Comparison of ENCODE assay signal across 8 mouse cellular contexts in the genomic region with DNA sequence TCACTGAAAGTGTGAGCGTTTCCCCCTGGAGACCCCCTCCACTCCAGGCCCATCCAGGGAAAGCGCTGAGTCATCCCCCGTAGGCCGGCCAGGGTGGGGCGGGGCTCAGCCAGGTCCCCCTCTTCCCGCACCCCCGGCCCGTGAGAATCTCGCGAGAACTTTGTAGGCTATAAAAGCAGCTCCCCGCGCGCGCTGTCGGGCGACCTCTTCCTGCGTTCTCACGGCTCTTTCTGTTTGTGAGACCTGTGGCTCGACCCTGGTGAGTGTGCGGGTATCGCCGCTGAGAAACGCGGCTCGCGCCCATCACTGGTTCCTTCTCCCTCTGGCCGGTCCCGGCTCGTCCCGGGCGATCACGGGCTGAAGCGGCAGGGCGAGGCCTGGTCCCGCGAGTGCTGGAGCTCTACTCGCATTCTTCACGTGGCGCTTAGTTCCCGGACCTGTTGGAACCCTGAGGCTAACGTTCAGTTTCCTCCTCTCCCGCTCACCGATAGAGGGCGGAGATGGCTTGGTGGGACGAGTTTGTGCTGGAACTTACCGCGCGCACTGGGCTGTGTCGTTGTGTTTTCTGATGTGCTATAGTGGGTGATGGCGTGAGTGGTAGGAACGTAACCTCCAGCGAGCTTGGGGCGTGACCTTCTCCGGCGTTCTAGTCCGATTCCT. TPM values are rescaled to one million over a fixed set of nuclear protein-coding genes. Genes with fewer than 3 reads are reported as not detected.
DNase-seq lines count a peak whose midpoint lies in the region; ATAC-seq and TF ChIP-seq lines count a peak whose summit lies in the region.

TSS of gene Prdx1 (plus strand) at position 143 of the 660 bp plus-strand sequence.

- TF ChIP-seq CTCF in cortical plate, adult 2 months (IDR thresholded peaks at IDR 0.05; ENCODE audit: extremely low read depth, insufficient read depth, low read length) = peak; percentile 72

- H3K4me1 ChIP-seq in cortical plate, adult 2 months (ENCODE audit: control insufficient read depth, insufficient read depth, low read length) = peaks cover 2% of the 10 kb centered on the region; the same call in 1 of the 2 replicates

- DNase-seq in gastrocnemius, postnatal 10 days = peak; percentile 98
- DNase-seq in induced T-regulatory cell, adult 2 months (ENCODE audit: low read depth) = peak; percentile 96
- DNase-seq in left cerebral cortex, adult 9 months (ENCODE audit: low spot score in 2 of 2) = peak; percentile 76 to 92
- peak; percentile 91 for DNase-seq in right cerebral cortex, postnatal 14 days
- DNase-seq in urinary bladder, postnatal 36 days (ENCODE audit: low spot score in 2 of 2) = peak; percentile 96

- H3K27ac ChIP-seq in cortical plate, adult 2 months (ENCODE audit: insufficient read depth, low read length) = peak within 1 kb of the TSS; percentile 81

- peak within 1 kb of the TSS; percentile 49 for H3K4me3 ChIP-seq in cortical plate, adult 2 months (ENCODE audit: insufficient read depth, low read length)

- ATAC-seq in activated CD4-positive, CD25-positive, alpha-beta regulatory T cell, adult 4 months = peak; percentile 88
- peak; percentile 85 for ATAC-seq in megakaryocyte progenitor cell, adult 5-6 weeks (replicated peaks; ENCODE audit: poor library complexity)

- peak; percentile 94 for TF ChIP-seq POLR2A in cortical plate, adult 2 months (IDR thresholded peaks at IDR 0.05; ENCODE audit: extremely low read depth, insufficient read depth, low read length)

RNA-seq across cellular contexts. Expression of gene Prdx1, which starts in this region (rescaled TPM):
- polyA plus RNA-seq in activated CD4-positive, CD25-positive, alpha-beta regulatory T cell, adult 4 months (2017; shearing (Covaris generic)) = 100 to 1,000 TPM; 840 to 842 TPM
- 222 and 249 TPM in 2 replicates for polyA plus RNA-seq in cortical plate, adult 2 months (2012; rRNA removed)
- 100 to 1,000 TPM; 241 to 242 TPM for total RNA-seq in gastrocnemius, postnatal 10 days (2021)
- total RNA-seq in megakaryocyte progenitor cell, adult 5-6 weeks (2015) = 400 and 435 TPM in 2 replicates
- 254 and 304 TPM in 2 replicates for total RNA-seq in megakaryocyte progenitor cell, adult 5-6 weeks (2017)

Comparison
In these comparisons a context has a peak if more than half of its experiments do, and no peak if none do; other contexts are left out.
1. Peak in every context shown above with its lines: DNase-seq, ATAC-seq, H3K4me3 ChIP-seq and H3K27ac ChIP-seq.